Mouse (Mus musculus) E14TG2a.4 (cell line): ENCODE measurements around the gene Tial1.

Experiments used
- H3K27me3 ChIP-seq: 2 replicates; pipeline ENCODE4 v1.6.1; 2014; ENCODE audit warnings: low read length, control low read depth; ENCODE audit not compliant: insufficient read depth
- H3K36me3 ChIP-seq: 2 replicates; pipeline ENCODE4 v1.6.1; 2014; ENCODE audit warnings: low read length, control low read depth; ENCODE audit not compliant: insufficient read depth
- H3K4me1 ChIP-seq: replicated peaks from 2 replicates; pipeline ENCODE4 v1.6.1; 2014; ENCODE audit warnings: low read depth, low read length, control low read depth
- H3K4me3 ChIP-seq: replicated peaks from 2 replicates; pipeline ENCODE4 v1.5.1; 2014; ENCODE audit warnings: mild to moderate bottlenecking, low read length
- H3K9me3 ChIP-seq: 2 replicates; pipeline ENCODE4 v1.6.1; 2014; ENCODE audit warnings: low read length, control low read depth
- CTCF ChIP-seq: conservative IDR thresholded peaks from 2 replicates; pipeline ENCODE4 v1.5.1; 2014; ENCODE audit warnings: low read length
- NANOG ChIP-seq: IDR thresholded peaks from 2 replicates; pipeline ENCODE4 v1.6.1; 2014; ENCODE audit warnings: borderline replicate concordance, low read length, mixed read lengths
- POU5F1 ChIP-seq: IDR thresholded peaks from 2 replicates; pipeline ENCODE4 v1.6.1; 2014; ENCODE audit warnings: low read length, borderline replicate concordance

The Tial1 gene

DNA sequence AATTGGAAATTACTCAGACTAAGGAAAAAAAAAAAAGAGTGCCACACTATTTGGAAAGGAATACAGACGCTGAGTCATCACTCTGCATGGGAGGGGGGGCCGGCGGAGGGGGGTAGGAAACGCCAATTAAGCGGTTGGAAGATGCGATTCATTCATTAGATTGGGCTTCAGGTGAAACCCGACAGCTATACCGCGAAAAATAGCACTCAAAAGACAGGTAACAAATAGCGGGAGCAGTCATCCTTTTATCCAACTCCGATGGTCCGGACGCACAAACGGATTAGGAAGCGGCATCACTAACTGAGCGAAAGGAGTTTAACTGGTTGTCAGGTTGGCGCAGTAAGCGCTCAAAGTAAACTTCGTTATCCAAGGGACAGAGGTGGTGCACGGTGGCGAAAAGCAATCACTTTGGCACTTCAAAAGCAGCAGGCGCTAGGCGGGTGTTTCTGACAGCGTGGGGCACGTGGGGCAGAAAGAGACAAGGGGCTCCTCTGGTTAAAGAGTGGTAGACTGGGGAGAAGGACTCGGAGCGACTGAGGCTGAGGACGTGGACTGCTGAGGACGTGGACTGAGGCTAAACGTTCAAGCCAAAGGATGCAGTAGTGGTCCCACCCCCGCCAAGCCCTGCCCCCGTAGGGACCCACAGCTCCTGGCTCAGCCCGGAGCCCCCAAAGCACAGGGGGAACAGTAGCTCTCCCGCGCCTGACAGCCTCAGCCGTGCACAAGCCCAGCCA is 1.2 kb downstream of the Tial1 start:
- Histone ChIP-seq H3K36me3 (no peaks in the 10 kb centered on the region), H3K4me1 (peaks cover 41% of the 10 kb centered on the region), H3K9me3 (no peaks in the 10 kb centered on the region), H3K27me3 (no peaks in the 10 kb centered on the region), H3K4me3 (peak overlapping the region; percentile 92)
- TF ChIP-seq POU5F1 (no peak), CTCF (no peak), NANOG (no peak)

DNA sequence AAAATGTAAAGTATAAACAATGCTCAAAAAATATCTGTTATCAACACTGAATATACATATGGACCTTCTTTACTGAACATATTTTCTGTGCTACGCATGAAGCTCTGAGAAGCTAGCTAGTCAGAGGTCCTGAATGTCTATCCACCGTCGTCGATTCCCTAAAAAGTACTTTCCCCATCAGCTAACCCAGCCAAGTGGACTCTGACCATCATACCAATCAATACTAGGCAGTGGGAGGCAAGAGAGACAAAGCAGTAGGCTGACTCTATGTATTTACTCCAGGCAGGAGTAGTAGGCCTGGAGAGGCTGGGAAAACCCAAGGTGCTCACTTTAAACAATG is 1.8 kb downstream of the Tial1 start:
- no peaks in the 10 kb centered on the region for H3K27me3 ChIP-seq
- H3K36me3 ChIP-seq, result peaks cover 5% of the 10 kb centered on the region
- H3K9me3 ChIP-seq, result no peaks in the 10 kb centered on the region
- H3K4me1 ChIP-seq, result peaks cover 41% of the 10 kb centered on the region
- no peak for TF ChIP-seq NANOG
- TF ChIP-seq CTCF, result no peak
- TF ChIP-seq POU5F1, result no peak
- H3K4me3 ChIP-seq, result peak overlapping the region; percentile 92

- no peaks in the 10 kb centered on the region for H3K9me3 ChIP-seq
- peaks cover 31% of the 10 kb centered on the region for H3K4me1 ChIP-seq
- no peaks in the 10 kb centered on the region for H3K27me3 ChIP-seq
- no peak overlapping the region for H3K4me3 ChIP-seq
- H3K36me3 ChIP-seq, result peaks cover 22% of the 10 kb centered on the region
- no peak for TF ChIP-seq NANOG
- TF ChIP-seq CTCF, result no peak
- no peak for TF ChIP-seq POU5F1
Measured at GRCm38 (mm10) chr7:128458011-128458410, 3.5 kb downstream of the Tial1 start.

GRCm38 (mm10) chr7:128452731-128453130 is 8.8 kb downstream of the Tial1 start:
- no peaks in the 10 kb centered on the region for H3K9me3 ChIP-seq
- H3K4me3 ChIP-seq, result no peak overlapping the region
- no peaks in the 10 kb centered on the region for H3K27me3 ChIP-seq
- no peak for TF ChIP-seq POU5F1
- TF ChIP-seq NANOG, result no peak
- no peak for TF ChIP-seq CTCF
- H3K36me3 ChIP-seq, result peaks cover 71% of the 10 kb centered on the region
- H3K4me1 ChIP-seq, result peaks cover 5% of the 10 kb centered on the region

DNA sequence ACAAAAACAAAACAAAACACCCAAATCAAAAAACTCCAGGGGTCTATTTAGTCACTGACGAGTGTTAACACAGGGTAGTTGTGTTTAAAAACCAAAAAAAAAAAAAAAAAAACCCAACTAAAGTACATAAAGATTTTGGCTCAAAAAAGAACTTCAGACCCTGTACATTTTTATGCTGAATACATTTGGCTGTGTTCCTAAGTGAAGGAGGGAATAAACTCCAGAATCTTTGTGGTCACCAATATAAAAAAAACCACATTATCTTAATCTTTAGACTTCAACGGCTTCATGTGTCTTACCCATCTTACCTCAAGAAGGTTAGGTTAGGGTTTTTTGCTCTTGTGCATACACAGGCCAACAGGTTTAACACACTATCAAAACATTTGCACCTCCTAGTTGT is 20.9 kb downstream of the Tial1 start:
- H3K36me3 ChIP-seq, result peaks cover 56% of the 10 kb centered on the region
- H3K4me1 ChIP-seq, result no peaks in the 10 kb centered on the region
- H3K27me3 ChIP-seq, result no peaks in the 10 kb centered on the region
- no peaks in the 10 kb centered on the region for H3K9me3 ChIP-seq
- no peak overlapping the region for H3K4me3 ChIP-seq
- TF ChIP-seq NANOG (no peak), POU5F1 (no peak), CTCF (no peak)

GRCm38 (mm10) chr7:128439251-128439650 is 22.3 kb downstream of the Tial1 start:
- H3K4me1 ChIP-seq, result no peaks in the 10 kb centered on the region
- no peaks in the 10 kb centered on the region for H3K9me3 ChIP-seq
- no peaks in the 10 kb centered on the region for H3K27me3 ChIP-seq
- TF ChIP-seq NANOG (no peak), POU5F1 (no peak), CTCF (no peak)
- no peak overlapping the region for H3K4me3 ChIP-seq
- H3K36me3 ChIP-seq, result peaks cover 43% of the 10 kb centered on the region

DNA sequence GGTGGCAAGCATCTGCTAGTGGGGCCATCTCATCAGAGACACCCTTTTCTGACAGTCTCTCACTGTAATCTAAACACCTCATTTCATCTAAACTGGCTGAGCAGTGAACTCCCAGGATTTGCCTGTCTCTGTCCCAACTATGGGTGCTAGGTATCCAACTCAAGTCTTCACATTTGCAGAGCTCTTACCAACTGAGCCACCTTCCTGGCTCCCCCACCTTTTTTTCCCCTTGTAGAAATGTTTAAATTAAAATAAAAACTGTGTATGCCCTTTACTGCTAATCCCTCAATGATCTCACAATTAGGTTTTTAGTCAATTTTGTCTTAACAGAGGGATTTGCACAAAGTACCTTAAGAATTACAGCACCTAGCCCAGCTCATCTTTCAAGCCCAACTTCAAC is 23.4 kb downstream of the Tial1 start:
- Histone ChIP-seq H3K9me3 (no peaks in the 10 kb centered on the region), H3K4me3 (no peak overlapping the region), H3K27me3 (no peaks in the 10 kb centered on the region), H3K36me3 (peaks cover 32% of the 10 kb centered on the region), H3K4me1 (no peaks in the 10 kb centered on the region)
- no peak for TF ChIP-seq CTCF
- TF ChIP-seq POU5F1, result no peak
- TF ChIP-seq NANOG, result no peak

DNA sequence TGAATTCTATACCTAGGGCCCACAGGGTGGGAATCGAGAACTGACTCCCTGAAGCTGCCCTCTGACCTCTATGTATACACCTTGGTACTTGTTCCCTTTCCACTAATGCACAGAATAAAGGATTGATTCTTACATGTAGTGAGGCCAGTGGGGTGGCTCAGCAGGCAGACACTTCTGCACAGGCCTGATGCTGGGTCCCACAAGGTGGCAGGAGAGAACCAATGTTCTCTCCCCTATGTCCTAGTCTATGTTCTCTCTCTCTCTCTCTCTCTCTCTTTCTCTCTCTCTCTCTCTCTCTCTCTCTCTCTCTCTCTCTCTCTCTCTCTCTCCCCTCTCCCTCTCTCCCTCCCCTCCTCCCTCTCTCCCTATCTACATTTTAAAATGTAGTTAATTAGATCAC is 28.3 kb downstream of the Tial1 start:
- Histone ChIP-seq H3K27me3 (0 out of 2 replicates have a peak, but pooled peaks cover 5% of the 10 kb centered on the region), H3K36me3 (no peaks in the 10 kb centered on the region), H3K9me3 (no peaks in the 10 kb centered on the region), H3K4me3 (no peak overlapping the region), H3K4me1 (peaks cover 14% of the 10 kb centered on the region)
- no peak for TF ChIP-seq POU5F1
- no peak for TF ChIP-seq CTCF
- no peak for TF ChIP-seq NANOG

DNA sequence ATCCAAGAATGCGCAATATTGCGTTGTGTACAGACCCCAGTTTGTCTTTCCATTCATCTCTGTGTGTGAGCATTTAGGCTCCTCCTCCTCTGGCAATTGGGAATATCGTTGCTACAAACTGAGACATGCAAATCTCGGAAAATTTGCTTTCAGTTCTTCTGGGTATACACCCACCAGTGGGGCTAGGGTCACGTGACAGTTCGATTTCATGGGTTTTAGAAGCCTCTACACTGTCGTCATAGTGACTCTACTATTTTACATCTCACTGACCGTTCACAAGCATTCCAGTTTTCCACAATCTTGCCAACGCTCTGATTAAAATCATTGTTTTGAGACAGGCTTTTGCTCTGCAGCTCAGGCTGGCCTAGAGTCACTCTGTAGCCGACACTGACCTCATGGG is 28.9 kb downstream of the Tial1 start:
- Histone ChIP-seq H3K4me1 (peaks cover 14% of the 10 kb centered on the region), H3K4me3 (no peak overlapping the region), H3K9me3 (no peaks in the 10 kb centered on the region), H3K36me3 (no peaks in the 10 kb centered on the region), H3K27me3 (0 out of 2 replicates have a peak, but pooled peaks cover 5% of the 10 kb centered on the region)
- TF ChIP-seq NANOG (no peak), CTCF (no peak)
